Mouse (Mus musculus) liver (tissue): Measurements from ENCODE around the gene Lrrc56.
A peak's percentile ranks its signal among the peaks of the same experiment; 100 is the strongest.

Experiments
- DNase-seq: peaks from one replicate; pipeline ENCODE4 v3.0.0-alpha.2; 2020; ENCODE audit warnings: mixed read lengths

Lrrc56 gene

DNA sequence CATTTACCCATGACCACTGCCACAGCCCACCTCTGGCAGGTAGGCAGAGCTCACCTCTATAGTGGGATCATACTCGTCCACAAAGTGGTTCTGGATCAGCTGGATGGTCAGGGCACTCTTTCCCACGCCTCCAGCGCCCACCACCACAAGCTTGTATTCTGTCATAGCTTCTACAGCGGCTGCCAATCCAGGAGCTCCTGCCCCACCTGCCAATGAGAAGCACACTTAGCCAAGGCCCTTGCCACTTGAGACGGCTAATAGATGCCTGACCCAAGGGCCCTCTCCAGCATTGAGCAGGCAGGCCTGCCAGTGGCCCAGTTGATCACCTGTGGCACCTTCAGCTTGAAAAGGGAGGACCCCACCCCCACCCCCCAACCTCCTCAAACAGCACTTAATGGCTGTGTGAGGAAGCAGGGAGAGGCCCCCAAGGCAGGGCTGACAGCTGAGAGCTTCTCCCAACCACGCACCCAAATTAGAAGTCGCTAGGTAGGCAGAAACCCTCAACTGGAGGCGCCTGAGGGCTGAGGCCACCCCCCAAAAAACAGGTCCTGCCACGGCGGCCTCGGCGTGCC lies 1.1 kb upstream of the Lrrc56 start:
- DNase-seq = peak; percentile 21

DNA sequence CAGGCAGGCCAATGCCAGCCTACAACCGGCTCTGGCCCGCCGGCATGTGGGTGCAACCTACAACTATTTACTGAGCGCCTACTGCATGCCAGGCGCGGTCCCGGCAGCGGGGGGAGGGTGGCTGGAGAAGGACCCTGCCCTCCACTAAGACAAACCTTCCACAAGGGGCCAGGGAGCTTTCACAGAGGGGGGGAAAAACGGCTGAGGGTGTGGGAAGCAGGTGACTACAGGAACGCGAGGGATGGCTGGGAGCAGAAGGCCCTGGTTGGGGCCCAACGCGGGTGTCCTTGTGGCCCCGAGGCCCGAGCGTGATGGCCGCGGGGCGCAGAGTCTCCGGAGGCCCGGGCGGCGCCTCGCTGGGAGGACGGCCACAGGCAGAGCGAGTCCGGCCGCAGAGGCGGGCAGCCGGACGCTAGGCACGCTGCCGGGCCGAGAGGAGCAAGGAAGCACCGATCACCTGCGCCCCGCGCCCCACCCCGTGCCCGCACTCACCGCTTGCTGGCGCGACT lies 555 bp upstream of the Lrrc56 start:
- DNase-seq = peak; percentile 48

DNA sequence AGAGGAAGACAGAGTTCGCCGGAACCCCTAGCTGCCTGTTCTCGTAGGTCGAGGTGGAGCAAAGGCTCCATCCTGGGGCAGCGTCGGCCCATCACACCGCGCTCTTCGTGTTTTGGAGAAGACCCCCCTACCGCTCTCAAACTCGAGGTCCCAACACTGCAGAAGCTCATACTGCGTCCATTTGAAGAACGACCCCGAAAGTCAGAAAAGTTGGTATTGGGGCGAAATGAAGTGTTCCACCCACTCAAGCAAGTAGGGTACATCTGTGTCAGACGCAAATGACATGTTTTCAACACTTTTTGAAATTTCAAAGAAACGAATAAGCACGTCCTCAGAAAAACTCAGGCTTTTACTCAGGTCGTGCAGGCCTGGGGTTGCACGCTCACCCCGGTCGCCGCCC lies 452 bp downstream of the Lrrc56 start:
- DNase-seq = no peak

DNA sequence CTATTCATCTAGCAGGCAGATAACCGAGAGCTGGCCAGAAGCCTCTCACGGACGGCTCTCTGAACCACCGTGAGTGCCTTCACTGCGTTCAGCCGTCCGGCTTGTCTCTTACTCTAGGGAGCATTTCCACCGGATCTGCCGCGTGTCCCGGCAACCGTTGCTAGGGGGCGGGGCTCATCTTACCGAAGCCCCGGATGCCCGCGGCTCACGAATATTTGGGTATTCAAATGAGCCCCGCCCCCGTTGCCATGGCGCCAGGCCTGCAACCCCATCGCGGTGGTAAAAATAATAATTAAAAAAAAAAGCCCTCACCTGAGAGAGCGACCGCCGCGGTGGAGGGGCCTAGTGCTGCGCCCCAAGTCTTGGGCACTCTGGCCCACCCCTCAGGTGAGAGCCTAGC lies 873 bp downstream of the Lrrc56 start:
- DNase-seq = peak; percentile 98

DNA sequence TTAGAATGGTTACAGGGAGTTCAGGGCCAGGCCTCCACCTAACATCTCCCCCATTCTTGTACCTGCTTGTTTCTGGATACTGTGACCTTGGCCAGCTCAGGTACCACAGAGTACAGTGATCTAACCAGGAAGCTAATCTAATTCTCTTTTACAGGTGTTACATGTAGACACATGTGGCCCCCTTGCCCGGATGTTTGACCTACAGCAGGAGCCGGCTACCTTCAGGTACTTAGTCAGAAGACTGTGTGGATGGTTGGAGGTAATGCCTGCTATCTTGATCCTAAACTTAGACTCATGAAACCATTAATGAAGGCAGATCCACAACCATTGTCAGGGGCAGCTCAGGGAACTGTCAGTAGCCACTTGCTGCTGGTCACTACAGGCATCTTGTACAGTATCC lies 1.8 kb downstream of the Lrrc56 start:
- no peak for DNase-seq

DNA sequence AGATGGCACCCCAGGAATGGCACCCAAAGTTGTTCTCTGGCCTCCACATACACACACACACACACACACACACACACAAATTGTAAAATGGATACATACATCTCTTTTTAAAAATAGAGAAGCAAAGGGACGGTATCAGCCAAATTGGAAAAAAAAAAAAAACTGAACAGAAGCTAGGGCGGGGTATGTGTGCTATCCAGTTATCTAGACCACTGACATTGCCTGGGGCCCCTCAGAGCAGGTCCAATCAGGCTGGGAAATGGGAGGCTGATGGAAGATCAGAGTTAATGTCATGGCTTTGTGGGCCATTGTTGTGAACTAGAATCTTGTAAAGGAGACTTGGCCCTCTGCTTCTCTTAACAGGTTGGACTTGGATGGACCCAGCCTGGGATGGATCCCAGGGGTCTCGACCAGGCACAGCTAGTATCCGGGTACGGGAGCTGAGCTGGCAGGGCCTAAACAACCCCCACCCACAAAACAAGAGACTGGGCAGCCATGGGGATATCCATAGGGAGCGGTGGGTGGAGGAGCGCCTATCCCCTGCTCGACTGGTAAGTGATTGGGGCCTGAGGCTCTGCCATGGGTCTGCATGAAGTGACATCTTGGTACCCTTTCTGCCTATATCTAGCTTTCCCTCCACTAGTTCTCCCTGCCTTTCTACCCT lies 2.8 kb downstream of the Lrrc56 start:
- peak; percentile 75 for DNase-seq

DNA sequence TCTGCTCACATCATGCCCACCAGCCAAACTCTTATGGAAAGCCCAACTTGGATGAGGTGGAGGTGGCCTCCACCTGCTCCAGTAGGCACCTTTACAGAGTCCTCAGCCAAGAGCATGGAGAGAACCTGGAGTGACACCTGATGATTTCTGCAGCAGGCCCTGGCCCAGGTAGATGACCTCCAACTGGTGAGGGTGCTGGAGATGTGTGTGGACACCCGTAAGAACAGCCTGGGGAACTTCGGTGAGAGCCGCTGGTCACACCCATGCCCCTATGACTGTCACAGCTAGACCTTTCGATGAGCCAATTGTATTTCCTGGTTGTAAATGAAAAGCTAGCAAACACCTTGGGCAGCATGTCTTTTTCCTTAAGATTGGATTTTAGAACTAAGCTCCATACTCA lies 4.2 kb downstream of the Lrrc56 start:
- DNase-seq = no peak

DNA sequence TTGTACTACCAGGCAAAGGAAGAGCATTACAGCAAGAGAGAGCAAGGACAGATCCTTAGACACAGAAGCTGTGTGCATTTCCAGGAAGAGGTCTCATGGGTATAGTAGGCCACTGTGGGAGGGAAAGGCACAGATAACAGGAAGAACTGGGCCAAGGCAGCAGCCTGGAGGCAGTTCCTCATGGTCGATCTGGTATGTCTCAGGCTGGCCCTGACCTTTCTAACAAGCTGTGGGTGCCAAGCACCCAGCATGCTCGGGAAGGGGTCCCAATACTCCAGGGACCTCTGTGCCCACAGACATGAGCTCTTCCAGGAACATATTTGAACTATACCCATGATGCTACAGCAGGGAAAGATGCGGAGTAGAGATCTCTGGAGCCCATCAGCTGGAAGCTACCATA lies 10.6 kb downstream of the Lrrc56 start:
- DNase-seq = no peak

DNA sequence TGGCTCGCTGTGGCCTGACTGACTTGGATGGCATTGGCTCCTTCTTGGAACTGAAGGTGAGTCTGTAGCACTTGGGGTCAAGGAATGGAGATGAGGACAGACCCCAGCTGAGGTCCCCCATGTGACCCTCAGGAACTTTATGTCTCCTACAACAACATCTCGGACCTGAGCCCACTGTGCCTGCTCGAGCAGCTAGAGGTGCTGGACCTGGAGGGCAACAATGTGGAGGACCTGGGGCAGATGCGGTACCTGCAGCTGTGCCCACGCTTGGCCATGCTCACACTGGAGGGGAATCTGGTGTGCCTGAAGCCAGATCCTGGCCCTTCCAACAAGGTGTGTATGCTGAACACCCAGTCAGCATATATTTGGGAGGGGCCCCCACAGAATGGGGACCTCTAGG lies 11.5 kb downstream of the Lrrc56 start:
- DNase-seq = no peak

DNA sequence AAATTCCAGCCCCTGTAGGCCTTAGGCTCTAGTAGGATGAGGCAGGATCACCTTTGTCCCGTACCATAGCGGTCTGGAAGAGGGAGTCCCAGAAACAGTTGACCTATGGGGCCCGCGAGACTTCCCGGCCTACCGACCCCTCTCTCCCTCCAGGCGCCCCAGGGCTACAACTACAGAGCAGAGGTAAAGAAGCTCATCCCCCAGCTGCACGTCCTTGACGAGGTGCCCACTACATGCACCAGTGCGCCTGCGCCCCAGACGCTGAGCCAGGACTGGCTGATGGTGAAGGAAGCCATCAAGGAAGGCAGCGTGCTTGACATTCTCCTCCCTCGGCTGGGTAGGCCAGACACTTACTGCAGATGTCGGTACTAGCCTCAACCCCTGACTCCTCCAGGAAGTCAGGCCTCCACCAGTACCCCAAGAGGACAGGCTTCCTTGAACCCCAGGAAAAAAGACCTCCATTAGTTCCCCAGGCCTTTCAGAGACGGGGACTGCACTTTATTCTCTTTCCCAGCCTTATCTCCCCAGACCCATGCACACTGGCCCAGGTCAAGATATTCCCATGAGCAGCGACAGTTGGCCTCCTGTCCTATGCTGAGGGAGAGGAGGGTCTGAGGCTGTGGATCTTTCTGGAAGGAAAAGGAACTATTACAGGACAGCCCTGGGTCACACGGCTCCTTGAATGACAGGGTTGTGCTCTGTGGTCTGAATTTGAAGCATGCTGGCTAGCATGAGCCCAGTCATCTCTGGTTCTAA lies 12.4 kb downstream of the Lrrc56 start:
- DNase-seq = peak; percentile 67

DNA sequence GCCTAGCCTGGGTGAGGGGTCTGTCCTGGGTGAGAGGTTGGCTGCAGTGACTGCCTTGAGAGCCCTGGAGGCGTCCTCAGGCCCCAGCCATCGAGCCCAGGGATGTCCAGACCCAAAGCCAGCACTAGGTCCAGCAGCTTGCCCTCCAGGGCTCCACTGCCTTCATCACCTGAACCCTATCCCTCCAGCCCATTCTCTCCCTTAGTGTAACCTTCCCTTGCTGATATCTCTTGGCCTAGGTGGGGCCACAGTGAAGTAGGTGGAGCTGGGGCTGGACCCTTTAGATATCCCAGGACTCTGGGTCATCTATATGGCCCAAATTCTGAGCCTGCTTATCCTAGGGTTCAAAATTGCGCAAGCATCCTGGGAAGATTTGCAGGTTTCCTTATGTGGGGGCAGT lies 15.6 kb downstream of the Lrrc56 start:
- DNase-seq = peak; percentile 85

DNA sequence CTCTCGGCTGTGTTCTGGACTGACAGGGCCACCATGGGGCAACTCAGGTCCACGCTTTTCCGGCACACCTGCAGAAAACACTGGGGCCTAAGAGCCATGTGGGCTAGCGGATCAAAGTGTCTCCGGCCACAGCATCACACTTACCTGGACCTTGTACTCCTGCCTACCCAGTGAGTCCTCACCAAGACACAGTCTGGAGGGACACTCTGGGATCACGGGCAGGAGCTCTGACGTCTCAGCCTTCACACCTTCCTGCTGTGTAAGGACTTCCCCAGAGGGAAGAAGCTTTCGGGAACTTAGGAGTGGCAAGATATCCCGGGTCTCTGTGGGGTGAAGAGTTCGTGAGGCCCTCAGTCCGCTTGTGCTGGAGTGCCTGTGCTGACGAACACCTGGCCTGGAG lies 16.2 kb downstream of the Lrrc56 start:
- DNase-seq = no peak

DNA sequence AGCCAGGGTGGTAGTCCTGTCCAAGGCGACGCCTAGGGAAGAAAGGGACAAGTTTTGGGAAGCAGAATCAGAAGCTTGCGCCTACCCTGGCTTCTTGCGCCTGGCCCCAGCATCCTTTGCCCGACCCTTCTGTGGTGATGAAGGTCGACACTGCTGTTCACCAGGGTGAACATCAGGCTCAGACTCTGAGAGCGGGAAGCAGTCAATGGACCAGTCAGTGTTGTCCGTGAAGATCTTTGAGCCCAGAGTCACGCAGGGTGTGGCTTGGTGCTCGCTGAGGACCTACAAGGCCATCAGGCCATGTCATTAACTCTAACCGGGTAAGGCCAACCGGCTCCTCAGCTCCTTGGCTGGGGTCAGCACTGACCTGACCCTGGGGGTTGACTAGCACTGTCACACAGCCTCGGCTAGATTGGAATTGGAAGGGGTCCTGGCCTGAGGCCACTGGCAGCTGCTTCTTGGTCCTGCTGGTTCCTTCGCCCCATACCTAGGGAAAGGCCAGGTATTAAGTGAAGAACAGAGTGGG lies 16.7 kb downstream of the Lrrc56 start:
- no peak for DNase-seq

DNA sequence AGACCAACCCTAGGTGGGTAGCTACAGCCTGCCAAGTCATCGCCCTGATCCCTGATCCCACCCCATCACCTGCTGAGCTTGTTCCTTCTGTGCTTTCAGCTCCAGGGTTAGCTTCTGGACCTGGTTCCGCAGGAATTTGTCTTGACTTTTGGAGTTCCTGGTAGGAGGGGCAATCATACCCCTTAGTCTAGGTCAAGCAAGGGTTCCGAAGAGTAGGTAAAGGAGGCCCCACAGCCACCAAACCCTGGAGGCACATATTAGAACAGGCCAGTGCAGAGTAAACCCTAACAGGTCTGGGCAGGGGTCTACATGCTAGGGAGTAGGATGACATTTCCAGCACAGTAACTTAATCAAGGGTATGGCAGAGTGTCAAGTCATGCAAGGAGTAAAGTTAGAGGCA lies 19.2 kb downstream of the Lrrc56 start:
- DNase-seq = no peak

DNA sequence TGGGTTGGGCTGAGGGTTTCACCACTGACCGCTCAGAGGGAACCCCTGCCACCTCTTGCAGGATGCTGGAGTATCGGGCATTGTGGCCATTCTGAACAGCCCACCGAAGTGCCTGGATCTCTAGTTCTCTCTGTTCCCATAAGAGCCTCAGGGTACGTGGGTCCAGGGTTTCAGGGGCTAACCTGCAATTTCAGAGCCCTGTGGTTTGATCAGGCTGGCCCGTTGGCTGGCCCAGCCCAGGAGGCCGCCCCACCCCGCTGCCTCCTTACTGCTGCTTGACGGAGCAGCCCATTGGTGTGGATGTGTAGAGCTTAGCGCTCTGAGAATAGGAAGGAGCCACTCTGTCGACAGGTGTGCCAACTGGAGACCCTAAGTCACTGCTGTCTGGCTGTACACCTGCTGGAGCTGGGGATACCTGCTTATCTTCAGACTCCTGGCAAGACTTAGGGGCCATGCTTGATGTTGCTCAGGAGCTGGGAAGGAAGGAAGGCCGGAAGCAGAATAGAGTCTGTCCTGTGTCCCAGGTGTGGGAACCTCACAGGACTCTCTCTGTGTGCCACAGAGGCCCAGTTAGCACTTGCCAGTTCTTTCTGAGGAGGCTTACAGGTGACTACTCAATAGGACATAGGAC lies 19.8 kb downstream of the Lrrc56 start, which contains the start of gene Lmntd2:
Gene Lmntd2 (minus strand): TSS at position 476 of the 631 bp plus-strand sequence.
- no peak for DNase-seq

DNA sequence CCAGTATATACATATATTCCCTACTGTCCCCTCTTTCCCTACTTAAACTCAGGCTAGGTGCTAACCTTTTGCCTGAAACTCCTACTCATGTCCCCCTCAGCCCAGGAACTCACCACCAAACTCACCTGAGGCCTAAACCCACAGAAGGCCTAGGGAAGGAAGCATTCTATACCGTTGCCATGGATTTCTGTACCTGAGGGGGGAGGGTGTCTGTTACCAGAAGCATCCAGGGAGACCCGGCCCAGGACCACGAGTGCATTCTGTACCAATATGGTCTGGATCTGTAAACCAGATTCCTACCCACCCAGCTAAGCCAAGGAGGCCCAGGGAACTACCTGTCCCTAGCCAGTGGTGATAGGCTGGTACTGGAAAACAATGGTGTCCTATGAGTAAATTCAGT lies 20.4 kb downstream of the Lrrc56 start:
- DNase-seq = no peak

DNA sequence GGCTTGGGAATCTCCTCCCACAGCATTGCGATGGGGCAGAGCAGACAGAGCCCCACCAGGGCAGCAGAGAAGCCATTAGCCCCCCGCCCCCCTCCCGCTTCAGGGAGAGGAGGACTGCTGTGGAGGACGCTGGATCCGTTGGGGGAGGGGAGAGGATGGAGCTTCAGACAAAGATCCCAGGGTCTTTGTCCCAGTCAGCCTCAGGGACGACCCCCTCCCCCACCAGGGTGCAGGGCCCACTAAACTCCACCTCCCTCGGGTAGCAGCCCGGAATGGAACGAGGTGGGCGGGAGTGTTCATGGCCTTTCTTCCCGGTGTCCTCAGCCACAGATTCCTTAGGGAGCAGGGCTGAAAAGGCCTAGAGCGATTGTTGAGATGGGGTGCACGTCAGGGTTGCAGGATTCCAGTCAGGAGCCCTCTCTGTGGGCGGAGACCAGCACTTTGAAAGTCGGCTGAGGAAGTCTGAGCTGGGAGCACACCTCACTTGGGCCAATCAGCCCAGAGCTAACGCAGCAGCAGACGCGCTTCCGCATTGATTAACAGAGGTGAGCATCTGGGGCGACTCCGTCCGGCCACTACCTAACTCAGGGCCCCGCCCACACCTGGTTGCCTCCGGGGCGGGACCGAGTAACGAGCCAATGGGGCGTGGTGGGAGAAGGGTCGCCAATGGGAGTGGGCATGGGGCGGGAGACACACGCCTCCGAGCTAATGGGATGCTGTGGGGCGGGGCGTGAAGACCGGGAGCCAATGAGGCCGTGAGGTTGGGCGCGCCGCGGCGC lies 21.3 kb downstream of the Lrrc56 start, which contains the start of gene Rassf7:
Gene Rassf7 (plus strand): TSS at position 760 of the 779 bp plus-strand sequence.
- peak; percentile 99 for DNase-seq

DNA sequence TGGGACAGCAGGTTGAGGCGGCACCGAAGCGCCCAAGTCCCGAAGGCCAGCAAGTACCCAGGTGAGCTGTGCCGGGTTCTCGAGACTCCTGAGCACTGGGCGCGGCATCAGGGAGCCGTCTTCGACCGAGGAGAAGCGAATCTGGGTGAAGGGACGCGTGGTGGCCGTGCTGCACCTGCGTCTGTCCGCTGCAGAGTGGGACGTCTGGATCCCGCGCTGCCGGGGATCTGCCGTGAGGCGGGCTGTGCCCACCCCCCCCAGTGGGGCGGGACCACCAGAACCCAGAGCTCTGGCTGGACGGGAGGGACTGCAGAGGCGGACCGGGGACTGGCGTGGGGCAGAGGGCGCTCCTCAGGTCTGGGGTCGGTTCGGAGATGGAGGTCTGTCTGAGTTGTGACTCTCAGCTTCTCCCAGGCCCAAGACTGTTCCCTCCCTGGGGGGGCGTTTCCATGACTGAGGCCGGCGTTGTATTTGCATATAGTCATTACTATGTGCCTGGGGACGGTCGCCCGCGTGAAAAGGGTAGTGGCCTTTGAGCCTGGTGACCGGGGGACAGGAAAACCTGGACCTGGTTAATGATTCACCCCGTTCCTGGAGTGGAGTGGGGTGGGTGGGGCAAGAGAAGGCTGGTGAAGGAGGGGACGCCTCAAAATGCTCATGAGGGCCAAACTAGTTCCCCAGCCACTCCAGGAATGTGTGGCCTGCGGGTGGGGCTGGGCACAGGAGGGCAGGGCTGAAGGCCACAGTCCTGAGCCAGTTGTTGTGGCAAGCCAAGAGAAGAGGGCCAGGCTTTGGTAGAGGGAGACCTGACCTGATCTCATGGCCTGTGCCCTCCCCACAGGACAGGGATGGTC lies 22.1 kb downstream of the Lrrc56 start:
- DNase-seq = peak; percentile 76

DNA sequence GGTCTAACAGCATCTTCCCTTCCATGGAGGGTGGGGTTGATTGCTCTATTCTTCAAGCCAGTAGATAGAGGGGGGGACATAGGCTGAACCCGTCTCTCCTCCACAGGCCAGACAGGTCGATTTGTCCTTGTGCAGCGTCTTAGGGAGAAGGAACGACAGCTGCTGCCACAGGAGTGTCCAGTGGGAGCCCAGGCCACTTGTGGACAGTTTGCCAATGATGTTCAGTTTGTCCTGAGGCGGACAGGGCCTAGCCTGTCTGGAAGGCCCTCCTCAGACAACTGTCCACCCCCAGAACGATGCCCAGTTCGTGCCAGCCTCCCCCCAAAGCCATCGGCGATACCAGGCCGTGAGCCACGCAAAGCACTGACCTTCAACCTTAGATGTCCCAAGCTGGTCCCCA lies 22.9 kb downstream of the Lrrc56 start:
- no peak for DNase-seq

DNA sequence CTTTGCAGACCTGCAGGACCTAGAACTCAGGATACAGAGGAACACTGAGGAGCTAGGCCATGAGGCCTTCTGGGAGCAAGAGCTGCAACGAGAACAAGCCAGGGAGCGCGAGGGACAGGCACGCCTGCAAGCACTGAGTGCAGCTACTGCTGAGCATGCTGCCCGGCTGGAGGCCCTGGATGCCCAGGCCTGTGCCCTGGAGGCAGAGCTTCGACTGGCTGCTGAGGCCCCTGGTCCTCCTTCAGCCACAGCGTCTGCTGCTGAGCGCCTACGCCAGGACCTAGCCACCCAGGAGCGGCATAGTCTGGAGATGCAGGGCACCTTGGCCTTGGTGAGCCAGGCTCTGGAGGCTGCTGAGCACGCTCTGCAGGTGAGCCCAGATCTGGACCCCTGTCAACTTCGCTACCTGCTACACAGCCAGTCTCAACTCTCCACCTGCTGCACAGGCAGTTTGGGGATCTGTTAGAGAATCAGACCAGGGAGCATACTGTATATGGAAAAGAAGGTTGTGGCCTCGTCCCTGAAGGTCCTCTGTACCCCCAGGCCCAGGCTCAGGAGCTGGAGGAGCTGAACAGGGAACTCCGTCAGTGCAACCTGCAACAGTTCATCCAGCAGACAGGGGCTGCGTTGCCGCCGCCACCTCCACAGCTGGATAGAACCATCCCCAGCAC lies 23.5 kb downstream of the Lrrc56 start:
- DNase-seq = no peak

DNA sequence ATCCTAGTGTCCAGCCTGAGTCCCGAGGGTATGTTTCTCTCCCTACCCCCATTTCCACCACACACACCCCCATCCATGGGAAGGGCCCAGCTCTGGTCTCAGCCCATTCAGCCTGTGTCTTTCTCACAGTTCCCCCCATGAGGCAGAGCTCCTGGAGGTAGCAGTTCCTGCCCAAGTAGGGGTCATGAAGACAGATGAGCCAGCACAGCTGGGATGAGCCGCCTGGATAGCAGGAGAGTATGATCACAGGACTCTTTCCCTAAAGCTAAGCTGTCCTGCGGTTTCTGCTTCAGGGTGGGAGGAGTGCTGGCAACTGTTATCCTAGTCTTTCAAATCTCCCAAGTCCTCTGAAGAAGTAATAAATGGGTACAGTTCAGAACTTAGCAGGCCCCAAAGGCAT lies 24.2 kb downstream of the Lrrc56 start:
- DNase-seq = no peak
